Mouse (Mus musculus): Measurements from ENCODE around the gene Snrpb2. TPM values are rescaled to one million over a fixed set of nuclear protein-coding genes. Genes with fewer than 3 reads are reported as not detected.

Snrpb2 gene
- polyA plus RNA-seq, 1 experiment from 2014 or later = 88.6 TPM

GRCm38 (mm10) chr2:143114716-143115115, 51.9 kb downstream of the Snrpb2 start:
- WGBS = 78% methylated on average over 4 of the region's 4 CpGs
- H3K4me2 ChIP-seq (replicated peaks) = no peak overlapping the region
- no peak overlapping the region for H3K27ac ChIP-seq
- H3K9ac ChIP-seq = no peak overlapping the region
- H3K4me3 ChIP-seq = no peak overlapping the region
- no peaks in the 10 kb centered on the region for H3K36me3 ChIP-seq
- H3K27me3 ChIP-seq (replicated peaks) = no peaks in the 10 kb centered on the region
- no peaks in the 10 kb centered on the region for H3K9me3 ChIP-seq
- H3K4me1 ChIP-seq = no peaks in the 10 kb centered on the region
- ATAC-seq (ENCODE audit: low FRiP score, low read depth) = no peak

- H3K4me1 ChIP-seq = no peaks in the 10 kb centered on the region
- ATAC-seq (ENCODE audit: low FRiP score, low read depth) = no peak
- no peaks in the 10 kb centered on the region for H3K36me3 ChIP-seq
- H3K4me3 ChIP-seq = no peak overlapping the region
- H3K27ac ChIP-seq = no peak overlapping the region
- no peak overlapping the region for H3K9ac ChIP-seq
- no peaks in the 10 kb centered on the region for H3K9me3 ChIP-seq
- H3K4me2 ChIP-seq (replicated peaks) = no peak overlapping the region
- 60% methylated on average over 3 of the region's 3 CpGs for WGBS
- no peaks in the 10 kb centered on the region for H3K27me3 ChIP-seq (replicated peaks)
Observed at GRCm38 (mm10) chr2:143117453-143117852, 54.6 kb downstream of the Snrpb2 start.

GRCm38 (mm10) chr2:143118221-143118620, 55.4 kb downstream of the Snrpb2 start:
- no peak for ATAC-seq (ENCODE audit: low FRiP score, low read depth)
- Histone ChIP-seq H3K4me2 (replicated peaks) (no peak overlapping the region), H3K4me3 (no peak overlapping the region), H3K9ac (no peak overlapping the region), H3K27ac (no peak overlapping the region), H3K4me1 (no peaks in the 10 kb centered on the region), H3K27me3 (replicated peaks) (no peaks in the 10 kb centered on the region), H3K9me3 (no peaks in the 10 kb centered on the region), H3K36me3 (no peaks in the 10 kb centered on the region)
- WGBS = 88% methylated on average over 7 of the region's 7 CpGs

Other genes starting within 250 kb of the Snrpb2 start
- gene Kif16b, start 161.5 kb upstream of the Snrpb2 start, polyA plus RNA-seq (2016; fragmentation: Nextera tagmentation; extraction: Ambion mirVana) = 6.1 and 6.2 TPM in 2 replicates
- 2.0 and 2.3 TPM in 2 replicates for gene Otor, start 15.4 kb downstream of the Snrpb2 start, polyA plus RNA-seq (2016; fragmentation: Nextera tagmentation; extraction: Ambion mirVana)

Data from neural tube, embryonic 12.5 days (tissue).